Mouse (Mus musculus) layer of hippocampus, adult 2 months (tissue): Measurements from ENCODE around the gene Nxf3. TPM values are rescaled to one million over a fixed set of nuclear protein-coding genes. Genes with fewer than 3 reads are reported as not detected.
"Not testable (repeated sequence)": the region's sequence is repeated elsewhere in the genome, so short reads cannot be mapped to it uniquely, and the experiment has no call there.

Source experiments
- DNase-seq, 2 experiments: peaks; one replicate each; pipeline ENCODE4 v3.0.0; 2022; ENCODE audit warnings: low spot score in 2 of 2
- H3K27ac ChIP-seq: fragments of 200-600 bp; 2 replicates; pipeline ENCODE4 v1.8.1; 2022
- H3K4me3 ChIP-seq: fragments of 200-600 bp; 2 replicates; pipeline ENCODE4 v1.8.1; 2022; ENCODE audit warnings: mild to moderate bottlenecking
- CTCF ChIP-seq: fragments of 200-600 bp; conservative IDR thresholded peaks from 2 replicates; pipeline ENCODE4 v1.8.1; 2022; ENCODE audit warnings: antibody characterized with exemption, mild to moderate bottlenecking, moderate library complexity
- total RNA-seq, 2 experiments: library from RNA; stranded (reverse); gene quantifications; 2 replicates each; pipeline ENCODE4 v1.2.3; 2021

Nxf3 gene
- total RNA-seq, 2 experiments from 2014 or later = 0.12 TPM; not detected in 1

- H3K4me3 ChIP-seq = no peak overlapping the region
- no peak overlapping the region for H3K27ac ChIP-seq
- no peak for DNase-seq
- no peak for TF ChIP-seq CTCF
These were observed 24.4 kb downstream of the Nxf3 start for GRCm38 (mm10) chrX:136060698-136061097.

GRCm38 (mm10) chrX:136051219-136051618, 33.8 kb downstream of the Nxf3 start:
- TF ChIP-seq CTCF = no peak
- DNase-seq = no peak
- Histone ChIP-seq H3K4me3 (no peak overlapping the region), H3K27ac (no peak overlapping the region)

GRCm38 (mm10) chrX:136047528-136047927, 37.5 kb downstream of the Nxf3 start:
- peak; percentile 90 for TF ChIP-seq CTCF
- DNase-seq = peak; percentile 53 to 70
- Histone ChIP-seq H3K27ac (no peak overlapping the region), H3K4me3 (no peak overlapping the region)

GRCm38 (mm10) chrX:136043726-136044125, 41.3 kb downstream of the Nxf3 start:
- no peak for DNase-seq
- no peak for TF ChIP-seq CTCF
- Histone ChIP-seq H3K27ac (no peak overlapping the region), H3K4me3 (no peak overlapping the region)

- not testable (repeated sequence) for H3K27ac ChIP-seq
- DNase-seq = peak; percentile 17 to 30
- peak within 1 kb of the TSS; percentile 40 for H3K4me3 ChIP-seq
These were observed 52.0 kb downstream of the Nxf3 start, which contains the start of gene Arxes1 for GRCm38 (mm10) chrX:136032799-136033763. Arxes1 (plus strand) TSS chrX:136033367.

GRCm38 (mm10) chrX:136030331-136030730, 54.7 kb downstream of the Nxf3 start:
- Histone ChIP-seq H3K27ac (no peak overlapping the region), H3K4me3 (no peak overlapping the region)
- no peak for TF ChIP-seq CTCF
- DNase-seq = no peak

Other genes starting within 250 kb of the Nxf3 start
- gene Gprasp2, start 246.2 kb downstream of the Nxf3 start, total RNA-seq = 100 to 1,000 TPM; 163 to 214 TPM
- 10 to 100 TPM; 60.7 to 62.9 TPM for gene Arxes2, start 91.4 kb downstream of the Nxf3 start, total RNA-seq
- 10 to 100 TPM; 32.6 to 34.4 TPM for gene Arxes1, start 51.9 kb downstream of the Nxf3 start, total RNA-seq
- 100 to 1,000 TPM; 365 to 379 TPM for gene Bex2, start 17.0 kb downstream of the Nxf3 start, total RNA-seq
- gene Bex4, start 53.7 kb upstream of the Nxf3 start, total RNA-seq = 10 to 100 TPM; 18.5 to 22.0 TPM
- gene Tceal8, start 87.1 kb upstream of the Nxf3 start, total RNA-seq = 10 to 100 TPM; 33.2 to 40.7 TPM
- 100 to 1,000 TPM; 105 to 150 TPM for gene Tceal5, start 118.6 kb upstream of the Nxf3 start, total RNA-seq
- gene Tceal7, start 129.5 kb upstream of the Nxf3 start, total RNA-seq = 1 to 10 TPM; 2.1 to 2.4 TPM
- gene Bex1, start 130.3 kb upstream of the Nxf3 start, total RNA-seq = 10 to 100 TPM; 75.0 to 76.6 TPM
- gene Tceal9, start 159.8 kb upstream of the Nxf3 start, total RNA-seq = 10 to 100 TPM; 89.7 to 92.3 TPM
- 100 to 1,000 TPM; 301 to 311 TPM for gene Bex3, start 185.0 kb upstream of the Nxf3 start, total RNA-seq